Mouse (Mus musculus) hindbrain, embryonic 11.5 days (tissue): ENCODE data around the gene Alkbh1. TPM values are rescaled to one million over a fixed set of nuclear protein-coding genes. Genes with fewer than 3 reads are reported as not detected.
A peak's percentile ranks its signal among the peaks of the same experiment; 100 is the strongest.

Experiments used
- ATAC-seq: fragments of 200-750 bp; cut with Nextera tagmentation; 2 replicates; pipeline ENCODE4 v1.8.0; 2017; ENCODE audit warnings: mild to moderate bottlenecking, moderate TSS enrichment, moderate library complexity; ENCODE audit not compliant: low FRiP score
- DNase-seq: peaks from one replicate; pipeline ENCODE4 v3.0.0-alpha.2; 2015; ENCODE audit warnings: low spot score
- H3K27ac ChIP-seq: fragments of 300-500 bp; sonication (generic); 2 replicates; pipeline ENCODE4 v1.5.1; 2014; ENCODE audit warnings: mild to moderate bottlenecking, low read depth, low read length
- H3K27me3 ChIP-seq: fragments of 300-500 bp; sonication (generic); 2 replicates; pipeline ENCODE4 v1.6.1; 2014; ENCODE audit warnings: mild to moderate bottlenecking, low read length, moderate library complexity, mixed read lengths; ENCODE audit not compliant: control insufficient read depth, insufficient read depth
- H3K36me3 ChIP-seq: fragments of 300-500 bp; sonication (generic); 2 replicates; pipeline ENCODE4 v1.6.1; 2014; ENCODE audit warnings: mild to moderate bottlenecking, low read length, moderate library complexity, mixed read lengths; ENCODE audit not compliant: control insufficient read depth, insufficient read depth
- H3K4me1 ChIP-seq: fragments of 300-500 bp; sonication (generic); replicated peaks from 2 replicates; pipeline ENCODE4 v1.6.1; 2014; ENCODE audit warnings: low read length, mixed read lengths; ENCODE audit not compliant: control insufficient read depth, insufficient read depth
- H3K4me2 ChIP-seq: fragments of 300-500 bp; sonication (generic); replicated peaks from 2 replicates; pipeline ENCODE4 v1.6.1; 2014; ENCODE audit warnings: mild to moderate bottlenecking, low read depth, low read length
- H3K4me3 ChIP-seq: fragments of 300-500 bp; sonication (generic); 2 replicates; pipeline ENCODE4 v1.5.1; 2014; ENCODE audit warnings: low read depth, low read length
- H3K9ac ChIP-seq: fragments of 300-500 bp; sonication (generic); 2 replicates; pipeline ENCODE4 v1.6.1; 2014; ENCODE audit warnings: low read depth, low read length
- H3K9me3 ChIP-seq: fragments of 300-500 bp; sonication (generic); 2 replicates; pipeline ENCODE4 v1.6.1; 2016; ENCODE audit warnings: low read length; ENCODE audit not compliant: control insufficient read depth
- WGBS: fragments of 180-500 bp; shearing (Covaris S2); extraction: QIAGEN DNeasy Blood & Tissue Kit; methylation state at CpG from one replicate; pipeline ENCODE4 v1.1.7; 2014; 5-methylcytosine and 5-hydroxymethylcytosine counted together
- polyA plus RNA-seq: library from polyadenylated mRNA; unstranded; fragments of >200 nt; fragmentation: Nextera tagmentation; extraction: Ambion mirVana; gene quantifications from 2 replicates; pipeline ENCODE4 v1.2.1, GENCODE M21; 2014

Alkbh1 gene
- polyA plus RNA-seq, 1 experiment from 2014 or later, result 56.0 TPM

- WGBS, result 65% methylated on average over 1 of the region's 1 CpGs
- no peak for ATAC-seq
- 0 out of 2 replicates have a peak, but pooled peaks cover 3% of the 10 kb centered on the region for H3K36me3 ChIP-seq
- H3K4me1 ChIP-seq, result no peaks in the 10 kb centered on the region
- H3K4me3 ChIP-seq, result no peak overlapping the region
- no peak for DNase-seq
- no peaks in the 10 kb centered on the region for H3K9me3 ChIP-seq
- no peak overlapping the region for H3K4me2 ChIP-seq
- H3K27me3 ChIP-seq, result no peaks in the 10 kb centered on the region
- H3K27ac ChIP-seq, result no peak overlapping the region
- no peak overlapping the region for H3K9ac ChIP-seq
These were observed 20.1 kb downstream of the Alkbh1 start for GRCm38 (mm10) chr12:87423700-87424099.

- Histone ChIP-seq H3K4me1 (no peaks in the 10 kb centered on the region), H3K36me3 (no peaks in the 10 kb centered on the region), H3K4me3 (no peak overlapping the region), H3K27me3 (no peaks in the 10 kb centered on the region), H3K9ac (no peak overlapping the region), H3K9me3 (no peaks in the 10 kb centered on the region), H3K4me2 (no peak overlapping the region), H3K27ac (no peak overlapping the region)
- ATAC-seq (no peak), DNase-seq (no peak)
- WGBS, result 90% methylated on average over 5 of the region's 5 CpGs
These were observed 21.9 kb downstream of the Alkbh1 start for GRCm38 (mm10) chr12:87421708-87422507.

GRCm38 (mm10) chr12:87419974-87420485 is 23.8 kb downstream of the Alkbh1 start:
- Histone ChIP-seq H3K9ac (no peak overlapping the region), H3K36me3 (no peaks in the 10 kb centered on the region), H3K9me3 (no peaks in the 10 kb centered on the region), H3K4me1 (no peaks in the 10 kb centered on the region), H3K27me3 (no peaks in the 10 kb centered on the region), H3K27ac (peak overlapping the region; percentile 54), H3K4me3 (no peak overlapping the region), H3K4me2 (no peak overlapping the region)
- no peak for DNase-seq
- ATAC-seq, result no peak
- 80% methylated on average over 12 of the region's 12 CpGs for WGBS

GRCm38 (mm10) chr12:87418921-87419320 is 24.9 kb downstream of the Alkbh1 start:
- Histone ChIP-seq H3K27ac (peak overlapping the region; percentile 54), H3K4me1 (no peaks in the 10 kb centered on the region), H3K4me2 (no peak overlapping the region), H3K36me3 (no peaks in the 10 kb centered on the region), H3K9ac (no peak overlapping the region), H3K27me3 (no peaks in the 10 kb centered on the region), H3K9me3 (no peaks in the 10 kb centered on the region), H3K4me3 (no peak overlapping the region)
- DNase-seq (peak; percentile 56), ATAC-seq (peak; percentile 88)
- 58% methylated on average over 5 of the region's 5 CpGs for WGBS

GRCm38 (mm10) chr12:87416690-87417089 is 27.1 kb downstream of the Alkbh1 start:
- Histone ChIP-seq H3K9ac (no peak overlapping the region), H3K27me3 (no peaks in the 10 kb centered on the region), H3K4me1 (no peaks in the 10 kb centered on the region), H3K36me3 (no peaks in the 10 kb centered on the region), H3K4me2 (no peak overlapping the region), H3K4me3 (no peak overlapping the region), H3K9me3 (no peaks in the 10 kb centered on the region), H3K27ac (no peak overlapping the region)
- DNase-seq (peak; percentile 64), ATAC-seq (no peak)
- 38% methylated on average over 7 of the region's 7 CpGs for WGBS

GRCm38 (mm10) chr12:87415358-87415757 is 28.5 kb downstream of the Alkbh1 start:
- no peak for ATAC-seq
- H3K27me3 ChIP-seq, result no peaks in the 10 kb centered on the region
- WGBS, result 82% methylated on average over 4 of the region's 4 CpGs

GRCm38 (mm10) chr12:87413179-87413790 is 30.5 kb downstream of the Alkbh1 start:
- 20% methylated on average over 4 of the region's 4 CpGs for WGBS
- no peak overlapping the region for H3K4me3 ChIP-seq
- no peak overlapping the region for H3K27ac ChIP-seq
- peak; percentile 66 for ATAC-seq
- no peaks in the 10 kb centered on the region for H3K36me3 ChIP-seq
- no peak overlapping the region for H3K4me2 ChIP-seq
- peak; percentile 81 for DNase-seq
- H3K9me3 ChIP-seq, result no peaks in the 10 kb centered on the region
- H3K9ac ChIP-seq, result no peak overlapping the region
- no peaks in the 10 kb centered on the region for H3K27me3 ChIP-seq
- H3K4me1 ChIP-seq, result no peaks in the 10 kb centered on the region

More at GRCm38 (mm10) chr12:87415358-87415757, 28.5 kb downstream of the Alkbh1 start:
- Histone ChIP-seq H3K4me2 (no peak overlapping the region), H3K9ac (no peak overlapping the region), H3K4me1 (no peaks in the 10 kb centered on the region), H3K27ac (no peak overlapping the region), H3K9me3 (no peaks in the 10 kb centered on the region), H3K36me3 (no peaks in the 10 kb centered on the region), H3K4me3 (no peak overlapping the region)
- no peak for DNase-seq

GRCm38 (mm10) chr12:87410999-87411398 is 32.8 kb downstream of the Alkbh1 start:
- H3K4me1 ChIP-seq, result no peaks in the 10 kb centered on the region; the same call in 1 of the 2 replicates
- no peaks in the 10 kb centered on the region for H3K9me3 ChIP-seq
- H3K36me3 ChIP-seq, result no peaks in the 10 kb centered on the region
- no peak overlapping the region for H3K4me2 ChIP-seq
- H3K4me3 ChIP-seq, result no peak overlapping the region
- no peaks in the 10 kb centered on the region for H3K27me3 ChIP-seq
- DNase-seq, result no peak
- no peak overlapping the region for H3K27ac ChIP-seq
- 63% methylated on average over 7 of the region's 7 CpGs for WGBS
- no peak overlapping the region for H3K9ac ChIP-seq
- ATAC-seq, result no peak
